Mouse (Mus musculus): ENCODE measurements around the gene Pitpnm1.

The Pitpnm1 gene

DNA sequence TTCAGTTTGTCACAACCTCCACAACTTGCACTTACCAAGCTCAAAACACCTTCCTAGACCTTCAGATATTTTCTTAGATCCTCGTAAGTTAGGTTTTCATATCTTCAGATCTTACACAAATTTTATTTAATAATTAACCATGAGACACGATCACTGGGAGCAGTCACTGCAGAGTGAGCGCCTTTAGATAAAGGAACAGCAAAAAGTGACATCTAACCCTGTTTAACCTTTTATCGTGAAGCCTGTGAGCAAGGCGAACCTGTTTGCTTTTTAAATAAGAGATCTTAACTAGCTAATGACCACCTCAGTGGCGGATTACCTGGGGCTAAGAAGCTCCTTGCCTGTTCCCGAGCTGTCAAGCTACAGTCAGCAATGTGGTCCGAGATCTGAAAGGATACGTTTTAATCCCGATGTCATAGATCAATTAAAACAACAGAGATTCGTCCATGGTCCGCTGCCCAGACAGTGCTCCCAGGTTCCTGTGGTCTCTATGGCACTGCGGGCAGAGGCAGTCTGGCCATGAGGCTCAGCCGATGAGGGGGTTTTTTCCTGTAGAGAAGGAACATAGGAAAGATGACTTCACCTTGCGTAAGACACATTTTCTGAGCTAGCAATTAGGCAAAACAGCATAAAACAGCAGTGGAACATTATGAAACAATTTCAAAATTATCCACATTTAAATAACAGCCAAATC, 30.9 kb upstream of the Pitpnm1 start:
- DNase-seq (ENCODE audit: extremely low spot score, low spot score) = no peak

DNA sequence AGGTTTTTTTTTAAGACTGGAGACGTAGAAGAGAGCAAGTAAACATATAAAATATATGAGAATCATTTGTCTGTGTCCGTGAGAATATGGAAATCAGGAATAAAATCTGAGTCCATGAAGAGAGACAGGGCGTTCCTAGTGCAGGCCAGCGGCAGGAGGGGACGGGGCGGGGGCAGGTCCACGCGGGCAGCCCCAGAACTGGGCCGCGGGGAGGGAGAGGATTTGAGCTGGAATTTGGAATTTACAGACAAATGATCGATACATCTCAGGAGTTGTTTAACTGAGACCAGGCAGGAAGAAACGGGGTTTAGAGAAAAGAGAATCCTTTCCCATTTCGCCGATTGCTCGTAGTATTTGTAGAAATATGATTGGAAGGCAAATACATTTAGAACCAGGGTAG, 29.5 kb upstream of the Pitpnm1 start:
- DNase-seq (ENCODE audit: extremely low spot score, low spot score) = no peak

DNA sequence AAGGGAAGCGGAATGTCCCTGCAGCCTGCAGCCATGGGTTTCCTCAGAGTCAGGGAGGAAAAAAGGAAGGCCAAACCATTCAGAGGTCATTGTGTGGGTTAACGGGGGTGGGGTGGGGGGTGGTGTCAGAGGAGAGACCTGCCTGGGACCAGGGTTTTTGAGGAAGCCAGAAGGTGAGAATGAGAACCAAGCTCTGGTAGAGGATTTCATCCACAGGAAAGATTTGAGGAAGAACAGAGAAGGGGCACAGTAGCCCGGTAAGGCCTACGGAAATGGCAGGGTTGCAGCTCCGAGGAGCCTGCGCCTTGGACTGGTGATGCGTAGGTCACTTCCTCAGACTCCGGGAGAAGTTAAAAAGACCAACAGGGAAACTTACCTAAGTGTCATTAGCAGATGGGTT, 29.0 kb upstream of the Pitpnm1 start:
- DNase-seq (ENCODE audit: extremely low spot score, low spot score) = no peak

DNA sequence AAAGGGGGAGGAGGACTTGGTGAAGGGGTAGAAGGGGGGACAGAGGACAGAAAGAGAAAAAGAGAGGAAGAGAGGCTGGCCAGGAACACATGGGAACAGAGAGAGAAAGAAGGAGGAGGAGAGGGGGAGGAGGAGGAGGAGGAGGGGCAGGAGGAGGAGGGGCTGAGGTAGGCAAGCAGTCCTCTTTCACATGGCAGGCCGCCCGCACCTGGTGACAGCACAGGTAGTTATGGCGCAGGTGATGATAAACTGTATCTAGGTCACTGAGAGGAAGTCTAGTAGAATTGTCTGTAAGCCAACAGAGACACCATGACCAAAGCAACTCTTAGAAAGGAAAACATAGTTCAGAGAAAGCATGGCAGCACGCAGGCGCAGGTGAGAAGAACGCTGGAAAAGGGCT, 28.4 kb upstream of the Pitpnm1 start:
- DNase-seq (ENCODE audit: extremely low spot score, low spot score) = no peak

DNA sequence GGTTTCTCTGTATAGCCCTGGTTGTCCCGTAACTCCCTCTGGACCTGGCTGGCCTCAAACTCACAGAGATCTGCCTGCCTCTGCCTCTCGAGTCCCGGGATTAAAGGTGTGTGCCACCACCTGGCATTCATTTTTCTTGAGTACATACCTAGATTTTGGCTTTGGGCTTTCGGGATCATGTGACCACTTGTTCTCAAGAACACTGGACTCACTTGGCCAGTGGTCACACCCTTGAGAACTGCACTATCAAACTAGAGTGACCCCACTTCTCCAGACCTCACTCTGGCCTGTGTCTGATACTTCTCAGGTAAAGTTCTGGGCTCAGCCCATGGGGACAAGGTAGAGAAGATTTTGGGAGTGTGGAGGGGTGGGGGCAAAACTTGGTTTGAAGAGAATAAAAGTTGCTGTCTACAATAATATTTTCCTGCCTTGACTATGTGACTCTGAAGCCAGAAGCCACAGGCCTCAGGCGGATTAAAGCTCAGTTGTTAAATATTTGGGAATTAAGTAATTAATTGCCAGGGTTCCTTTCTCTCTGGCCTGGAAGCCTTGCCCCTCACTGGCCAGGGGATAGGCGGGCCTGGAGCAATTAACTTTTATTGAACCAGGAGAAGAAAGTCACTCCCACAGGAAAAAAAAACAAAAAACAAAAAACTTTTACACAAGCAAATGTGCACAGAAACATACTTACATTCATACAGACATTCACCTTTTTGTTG, 26.9 kb upstream of the Pitpnm1 start:
- no peak for DNase-seq (ENCODE audit: extremely low spot score, low spot score)

DNA sequence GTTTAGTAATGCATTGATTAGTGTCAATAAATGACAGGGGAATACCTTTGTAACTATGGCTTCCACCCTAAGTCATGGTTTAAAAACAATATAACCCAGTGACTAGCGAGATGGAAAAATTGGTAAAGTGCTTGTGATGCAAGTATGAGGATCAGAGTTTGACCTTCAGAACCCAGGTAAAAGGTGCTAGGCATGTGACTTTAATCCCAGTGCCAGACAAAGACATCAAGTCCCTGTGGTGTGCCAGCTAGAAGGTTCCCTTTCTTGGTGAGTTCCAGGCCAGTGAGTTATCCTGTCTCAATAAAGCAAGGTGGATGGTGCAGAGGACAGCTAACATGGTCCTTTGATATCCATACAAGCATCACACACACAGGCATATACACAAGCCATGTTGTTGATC, 24.3 kb upstream of the Pitpnm1 start:
- no peak for DNase-seq (ENCODE audit: extremely low spot score, low spot score)

DNA sequence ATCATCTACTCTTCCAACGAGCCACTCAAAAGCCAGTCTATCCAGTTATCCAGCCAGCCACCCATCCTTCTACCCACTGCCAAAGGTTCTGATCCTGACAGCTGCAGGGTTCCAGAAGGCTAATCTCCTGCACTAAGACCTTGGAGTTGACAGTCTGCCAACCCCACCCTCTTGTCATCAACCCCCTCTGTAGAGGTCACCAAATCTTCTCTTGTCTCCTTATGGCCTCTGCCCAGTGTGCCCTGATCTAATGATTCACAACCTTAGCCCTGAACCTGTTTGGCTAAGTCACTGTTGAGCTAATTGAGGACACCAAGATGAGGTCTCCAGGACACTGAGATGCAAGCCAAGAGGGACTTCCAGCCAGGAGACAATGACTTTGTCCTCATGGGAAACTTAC, 20.2 kb upstream of the Pitpnm1 start:
- no peak for DNase-seq (ENCODE audit: extremely low spot score, low spot score)

DNA sequence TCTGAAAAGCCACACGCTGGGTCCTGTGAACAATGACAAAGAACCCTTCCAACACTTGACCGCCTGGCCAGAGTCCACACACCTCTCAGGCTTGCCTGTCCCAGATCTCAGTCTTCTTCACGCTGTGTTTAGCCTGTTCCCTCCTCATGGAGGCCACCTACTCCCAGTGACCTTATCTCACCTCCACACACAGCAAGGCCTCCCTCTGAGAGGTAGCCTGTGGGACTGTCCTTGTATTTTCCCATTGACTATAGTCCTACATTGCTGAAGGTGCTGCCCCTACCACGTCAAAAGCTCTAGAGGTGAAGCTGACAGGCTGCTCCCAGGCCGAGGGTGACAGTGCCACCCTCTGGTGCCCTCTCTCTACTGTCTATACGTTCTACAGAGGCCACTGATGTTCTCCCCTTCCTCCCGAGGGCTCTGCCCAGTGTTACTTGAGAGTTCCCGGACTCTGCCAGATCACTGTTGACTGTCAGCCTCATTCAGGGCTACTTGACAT, 19.2 kb upstream of the Pitpnm1 start:
- no peak for DNase-seq (ENCODE audit: extremely low spot score, low spot score)

DNA sequence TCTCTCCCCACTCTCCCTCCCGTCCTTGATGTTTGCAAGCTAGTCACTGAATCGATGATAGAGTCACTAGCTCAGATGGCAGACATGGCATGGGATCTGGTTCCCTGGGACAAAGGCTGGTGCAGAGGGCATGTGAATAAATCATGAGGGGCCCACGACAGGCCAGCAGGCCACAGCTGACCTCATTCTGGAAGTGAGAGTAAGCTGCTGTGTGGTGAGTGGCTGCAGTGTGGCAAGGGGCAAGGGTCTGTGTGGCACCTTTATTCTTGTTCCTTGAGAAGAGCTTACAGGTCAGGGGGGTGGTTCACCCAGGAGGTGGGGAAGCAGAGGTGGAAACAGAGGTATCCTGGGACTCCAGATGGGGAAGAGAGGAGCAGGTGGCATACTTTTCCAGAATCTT, 18.4 kb upstream of the Pitpnm1 start, which contains the start of gene Cabp2:
Gene Cabp2, plus strand, starts transcription at position 185 of the 400 bp plus-strand sequence.
- no peak for DNase-seq (ENCODE audit: extremely low spot score, low spot score)

DNA sequence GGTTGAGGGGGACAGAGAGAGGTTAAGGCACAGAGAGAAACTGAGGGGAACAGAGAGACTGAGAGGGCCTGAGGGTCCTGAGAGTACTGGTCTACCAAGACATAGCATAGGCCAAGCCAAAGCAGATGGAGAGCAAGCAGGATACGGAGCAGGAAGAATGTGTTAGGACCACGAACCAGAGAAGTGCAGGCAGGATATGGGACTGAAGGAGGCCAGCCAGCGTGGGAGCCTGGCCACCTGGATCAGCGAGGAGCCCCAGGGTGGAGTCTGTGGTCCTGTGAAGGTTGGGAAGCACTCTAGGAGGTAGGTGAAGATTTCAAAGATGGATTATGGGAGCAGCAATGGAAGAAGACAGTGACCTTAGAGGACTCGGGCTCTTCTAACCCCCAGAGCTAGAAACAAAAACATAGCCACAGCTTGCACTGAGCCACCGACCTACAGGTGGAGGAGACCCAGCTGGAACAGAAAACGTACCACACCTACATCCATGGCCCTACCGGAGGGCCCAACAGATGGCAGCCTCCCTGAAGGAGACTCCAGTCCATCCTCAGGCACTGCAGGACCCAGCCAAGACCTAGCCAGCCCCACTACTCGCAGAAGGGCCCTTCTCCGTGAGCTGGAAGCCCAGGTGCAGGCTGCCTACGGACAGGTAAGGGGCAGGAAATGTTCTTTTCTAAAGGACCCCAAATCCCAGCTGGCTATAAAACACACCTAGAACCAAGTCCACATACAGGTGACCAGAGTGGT, 17.4 kb upstream of the Pitpnm1 start:
- no peak for DNase-seq (ENCODE audit: extremely low spot score, low spot score)

DNA sequence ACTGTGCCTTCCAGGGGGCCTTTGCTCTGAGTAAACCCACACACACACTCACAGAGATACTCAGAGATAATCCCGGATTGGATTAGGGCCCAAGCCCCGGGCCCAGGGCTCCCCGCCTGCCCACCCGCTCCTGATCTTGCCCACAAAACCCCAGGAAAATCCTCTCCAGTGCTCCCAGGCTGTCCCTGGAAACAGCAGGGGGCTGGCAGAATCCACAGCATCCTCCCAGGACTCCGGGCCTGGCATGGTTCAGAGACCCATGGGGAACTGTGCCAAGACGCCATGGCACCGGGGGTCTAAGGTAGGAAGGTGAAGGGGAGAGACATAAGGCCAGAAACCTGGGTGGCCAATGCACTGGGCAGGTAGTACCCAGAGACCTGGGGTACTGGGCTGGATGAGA, 16.5 kb upstream of the Pitpnm1 start:
- no peak for DNase-seq (ENCODE audit: extremely low spot score, low spot score)

DNA sequence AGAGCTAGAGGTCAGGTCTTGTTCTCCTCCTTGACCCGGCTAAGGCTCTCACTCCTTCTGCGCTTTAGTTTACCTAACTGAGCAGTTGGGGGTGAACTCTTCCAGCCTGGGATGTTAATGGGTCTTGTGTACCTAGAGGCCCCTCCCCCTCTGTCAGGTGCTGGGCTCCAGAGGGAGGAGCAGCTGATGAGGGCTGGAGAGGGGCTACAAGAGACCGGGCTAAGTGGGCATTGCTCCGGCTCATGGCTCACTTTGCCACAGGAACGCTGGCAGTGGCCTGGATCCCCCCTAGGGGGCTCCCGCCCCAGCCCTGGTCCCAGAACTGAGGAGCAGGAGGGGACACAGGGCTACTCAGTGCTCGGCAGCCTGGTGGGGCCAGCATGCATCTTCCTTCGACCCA, 16.0 kb upstream of the Pitpnm1 start:
- no peak for DNase-seq (ENCODE audit: extremely low spot score, low spot score)

DNA sequence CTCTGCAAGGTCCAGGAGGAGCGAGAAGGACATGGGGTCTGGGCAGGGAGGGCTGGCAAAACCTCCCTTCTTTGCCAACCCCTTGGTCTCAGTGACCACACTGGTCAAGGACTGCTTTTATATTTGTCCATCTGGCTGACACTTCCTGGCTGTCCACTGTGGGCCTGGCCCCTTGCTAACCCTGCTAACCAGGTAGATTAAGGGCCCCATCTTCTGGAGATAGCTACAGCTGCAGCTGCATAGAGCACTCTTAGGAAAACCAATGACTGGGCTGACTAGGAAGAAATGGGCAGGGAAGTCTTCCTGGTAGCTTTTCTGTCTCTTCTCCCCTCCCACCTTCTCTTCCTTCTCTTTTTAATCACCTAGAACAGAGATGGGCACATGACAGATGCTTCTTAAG, 14.8 kb upstream of the Pitpnm1 start:
- DNase-seq (ENCODE audit: extremely low spot score, low spot score) = no peak

DNA sequence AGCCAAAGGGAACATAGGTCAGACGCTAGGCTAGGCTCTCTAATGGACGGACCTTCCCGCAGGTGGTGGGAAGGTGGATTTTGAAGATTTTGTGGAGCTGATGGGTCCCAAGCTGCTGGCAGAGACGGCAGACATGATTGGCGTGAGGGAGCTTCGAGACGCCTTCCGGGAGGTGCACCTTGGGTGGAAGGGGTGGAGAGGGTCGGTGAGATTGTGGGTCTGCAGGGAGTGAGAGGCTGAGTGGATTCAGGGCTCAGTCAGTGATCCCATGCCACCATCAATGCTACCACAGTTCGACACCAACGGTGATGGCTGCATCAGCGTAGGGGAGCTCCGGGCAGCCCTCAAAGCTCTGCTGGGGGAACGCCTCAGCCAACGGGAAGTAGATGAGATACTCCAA, 13.6 kb upstream of the Pitpnm1 start:
- DNase-seq (ENCODE audit: extremely low spot score, low spot score) = no peak

DNA sequence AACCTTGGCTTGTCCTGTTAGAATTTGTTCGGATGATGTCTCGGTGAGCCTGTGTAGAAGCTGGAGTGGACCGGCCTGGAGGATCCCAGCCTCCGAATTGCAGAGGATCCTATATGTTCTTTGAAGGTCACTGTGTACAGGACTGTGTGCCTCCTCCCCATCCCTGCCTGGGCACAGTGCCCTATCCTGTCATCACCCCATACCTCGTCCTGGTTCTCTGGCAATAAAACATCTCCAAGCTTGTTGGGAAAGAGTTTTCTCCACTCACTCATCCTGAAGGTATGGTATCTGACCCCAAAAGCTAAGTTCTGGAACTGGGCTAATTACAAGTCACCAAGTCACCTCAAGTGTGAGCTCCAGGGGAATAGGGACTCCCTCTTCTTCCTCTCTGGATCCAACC, 12.7 kb upstream of the Pitpnm1 start:
- no peak for DNase-seq (ENCODE audit: extremely low spot score, low spot score)

DNA sequence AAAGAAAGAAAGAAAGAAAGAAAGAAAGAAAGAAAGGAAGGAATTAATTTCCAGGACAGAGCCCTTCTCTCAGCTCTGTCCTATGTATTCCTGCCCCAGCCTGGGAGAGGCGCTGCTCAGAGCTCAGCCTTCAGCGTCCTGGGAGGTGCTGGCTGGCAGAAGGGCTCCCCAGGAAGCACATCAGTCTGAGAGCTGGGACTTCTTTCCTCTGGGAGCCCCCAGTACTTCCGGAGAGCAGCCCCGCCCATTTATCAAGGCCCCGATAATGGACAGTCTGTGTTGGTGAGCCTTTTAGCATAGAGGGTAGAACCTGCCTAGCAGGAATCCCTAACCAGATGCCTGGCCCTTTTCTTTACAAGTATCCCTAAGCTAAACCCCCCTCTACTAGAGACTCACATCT, 11.7 kb upstream of the Pitpnm1 start:
- no peak for DNase-seq (ENCODE audit: extremely low spot score, low spot score)

DNA sequence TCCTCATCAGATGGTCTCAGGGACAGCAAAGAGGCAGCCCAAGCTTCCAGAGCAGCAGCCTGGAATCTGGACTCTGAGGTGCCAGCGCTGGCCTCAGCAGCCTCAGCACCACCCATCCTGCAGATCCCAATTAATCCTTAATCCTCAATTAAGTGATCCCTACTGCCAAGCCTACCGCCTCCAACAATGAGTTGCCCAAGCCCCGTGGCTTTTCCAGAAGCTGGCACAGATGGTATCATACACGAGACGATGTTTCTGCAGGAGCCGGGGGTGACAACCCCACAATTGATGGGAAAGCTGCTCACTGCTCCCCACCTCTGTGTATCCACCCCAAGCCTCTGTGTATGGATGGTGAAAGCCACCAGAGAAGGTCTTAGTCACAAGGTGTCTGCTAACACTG, 10.7 kb upstream of the Pitpnm1 start:
- DNase-seq (ENCODE audit: extremely low spot score, low spot score) = no peak

DNA sequence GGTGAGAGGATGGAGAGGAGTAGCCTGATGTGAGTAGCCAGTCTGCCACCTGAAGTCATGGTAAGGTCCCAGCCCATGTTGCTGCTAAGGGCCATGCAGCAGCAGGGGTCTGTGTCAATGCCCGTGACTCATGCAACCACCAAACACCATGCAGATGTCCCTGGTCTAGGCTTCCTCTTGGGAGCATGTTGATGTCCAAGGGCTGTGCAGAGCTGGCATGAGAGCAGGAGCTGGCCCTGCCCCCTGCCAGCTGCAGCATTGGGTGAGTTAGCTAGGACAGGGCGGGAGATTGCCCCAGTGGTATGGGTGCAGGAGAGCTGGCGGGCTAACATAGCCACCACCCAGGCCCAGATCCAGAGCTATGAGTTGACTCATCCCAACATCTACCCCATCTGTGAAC, 9.4 kb upstream of the Pitpnm1 start:
- no peak for DNase-seq (ENCODE audit: extremely low spot score, low spot score)

DNA sequence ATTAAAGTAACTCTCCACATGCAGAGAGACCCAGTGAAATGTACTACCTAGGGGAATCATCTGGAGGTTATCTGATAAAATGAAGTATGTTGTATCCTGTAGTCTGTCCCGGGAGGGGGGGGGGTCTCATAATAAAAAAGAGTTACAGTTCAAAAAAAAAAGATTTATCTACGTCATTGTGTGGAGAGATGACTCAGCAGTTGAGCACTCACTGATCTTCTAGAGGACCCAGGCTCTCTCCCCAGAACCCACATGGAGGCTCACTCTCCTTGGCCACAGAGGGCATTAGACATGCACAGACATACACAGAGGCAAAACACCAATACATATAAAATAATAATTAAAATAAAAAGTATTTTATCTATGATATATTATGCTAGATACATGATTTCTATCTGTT, 8.4 kb upstream of the Pitpnm1 start:
- no peak for DNase-seq (ENCODE audit: extremely low spot score, low spot score)

DNA sequence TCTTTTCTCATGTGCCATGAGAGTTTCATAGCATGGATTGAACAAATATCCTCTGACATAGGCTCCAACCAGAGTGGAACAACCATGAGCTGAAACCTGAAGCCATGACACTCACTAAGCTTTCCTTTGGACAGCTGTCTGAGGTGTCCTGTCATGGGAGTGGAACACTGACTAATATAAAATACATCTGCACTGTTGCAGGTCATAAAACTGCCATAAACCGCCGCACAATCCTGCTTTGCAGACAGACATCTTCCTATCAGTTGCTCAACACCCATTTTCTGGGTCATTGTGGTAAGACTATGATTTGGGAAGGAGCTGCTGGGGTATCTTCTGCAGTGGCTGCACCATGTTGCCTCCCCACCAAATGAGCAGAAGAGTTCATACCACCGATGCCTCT, 7.0 kb upstream of the Pitpnm1 start:
- DNase-seq (ENCODE audit: extremely low spot score, low spot score) = no peak

DNA sequence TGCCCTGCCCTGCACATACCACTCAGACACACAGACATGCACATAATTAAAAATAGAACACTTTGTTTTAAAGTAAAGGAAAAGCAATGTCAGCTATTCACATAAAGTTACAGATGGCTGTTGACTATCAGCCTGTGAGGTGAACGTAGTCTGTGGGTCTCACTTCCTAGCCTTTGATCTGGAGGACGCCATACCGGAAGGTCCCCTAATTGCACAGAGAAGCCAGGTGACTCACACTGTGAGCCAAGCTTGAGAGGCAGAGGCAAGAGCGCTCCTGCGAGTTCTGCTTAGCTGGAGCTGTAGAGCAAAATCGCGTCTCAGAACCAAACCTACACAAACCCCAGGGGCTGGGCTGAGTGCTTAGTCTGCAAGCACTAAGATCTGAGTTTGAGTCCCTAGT, 6.0 kb upstream of the Pitpnm1 start:
- no peak for DNase-seq (ENCODE audit: extremely low spot score, low spot score)

DNA sequence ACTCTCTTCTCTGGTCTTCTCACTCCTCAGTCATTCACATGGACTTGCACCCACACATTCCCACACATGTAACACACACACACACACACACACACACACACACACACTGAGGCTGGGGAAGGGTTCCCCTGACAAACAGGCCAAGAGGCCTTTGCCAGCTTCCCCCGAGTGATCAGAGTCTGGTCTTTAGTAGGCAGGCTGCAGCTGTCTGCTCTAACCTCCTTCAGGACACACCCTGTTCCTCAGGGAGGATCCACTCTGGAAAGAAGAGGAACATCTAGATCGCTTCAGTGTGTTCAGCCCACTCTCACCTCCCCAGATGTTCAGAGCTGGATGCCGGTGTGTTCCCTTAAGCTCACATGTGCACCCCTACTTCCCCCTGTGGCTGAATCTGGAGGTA, 5.5 kb upstream of the Pitpnm1 start:
- no peak for DNase-seq (ENCODE audit: extremely low spot score, low spot score)
